8 mouse cellular contexts compared by ENCODE assay signal in the genomic region with DNA sequence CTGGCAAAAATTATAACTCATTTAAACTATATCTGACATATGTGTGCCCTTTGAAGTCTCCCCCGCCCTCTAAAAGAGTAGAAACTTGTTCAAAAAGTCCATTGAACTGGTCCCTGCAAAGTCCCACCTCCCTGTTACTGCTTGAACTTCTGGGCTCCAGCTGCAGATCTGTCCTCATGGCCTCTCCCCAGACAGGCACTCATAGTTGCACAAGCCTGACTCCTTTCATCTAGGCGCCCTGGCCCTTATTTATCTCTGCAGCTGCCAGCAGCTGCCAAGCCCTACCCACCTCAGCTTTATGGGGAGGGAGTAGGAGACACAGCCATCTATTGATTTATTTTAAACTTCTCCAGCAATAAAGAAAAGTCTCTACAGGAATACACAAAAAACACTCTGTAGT.
DNase-seq lines count a peak whose midpoint lies in the region; ATAC-seq and TF ChIP-seq lines count a peak whose summit lies in the region.

No protein-coding gene starts in this region.

- DNase-seq in 3T3-L1 (ENCODE audit: low read depth, low spot score), result peak; percentile 43
- peak; percentile 80 for DNase-seq in adrenal gland, postnatal 14 days
- DNase-seq in heart, postnatal 4 days, result peak; percentile 44
- DNase-seq in lung, postnatal 0 days (ENCODE audit: low spot score), result peak; percentile 68
- DNase-seq in forebrain, postnatal 0 days, result no peak
- DNase-seq in ovary, postnatal 14 days (ENCODE audit: low spot score), result no peak
- DNase-seq in spleen, postnatal 4 days (ENCODE audit: low spot score in 2 of 2), result no peak

- no peak overlapping the region for H3K4me2 ChIP-seq in lung, postnatal 0 days (replicated peaks; ENCODE audit: low read depth, low read length)
- no peak overlapping the region for H3K4me2 ChIP-seq in forebrain, postnatal 0 days (ENCODE audit: low read depth)
- H3K4me2 ChIP-seq in hindbrain, embryonic 12.5 days (replicated peaks), result no peak overlapping the region

- peaks cover 26% of the 10 kb centered on the region for H3K36me3 ChIP-seq in lung, postnatal 0 days (ENCODE audit: insufficient read depth, low read length)
- no peaks in the 10 kb centered on the region for H3K36me3 ChIP-seq in forebrain, postnatal 0 days (ENCODE audit: insufficient read depth)
- H3K36me3 ChIP-seq in hindbrain, embryonic 12.5 days, result peaks cover 14% of the 10 kb centered on the region; the same call in 1 of the 2 replicates

- H3K4me1 ChIP-seq in lung, postnatal 0 days (ENCODE audit: insufficient read depth, low read depth, low read length), result peaks cover 13% of the 10 kb centered on the region; the same call in 1 of the 2 replicates
- no peaks in the 10 kb centered on the region for H3K4me1 ChIP-seq in forebrain, postnatal 0 days (ENCODE audit: insufficient read depth)
- peaks cover 3% of the 10 kb centered on the region; the same call in 1 of the 2 replicates for H3K4me1 ChIP-seq in hindbrain, embryonic 12.5 days

- H3K27ac ChIP-seq in lung, postnatal 0 days (ENCODE audit: low read length), result peak overlapping the region; percentile 80
- no peak overlapping the region for H3K27ac ChIP-seq in forebrain, postnatal 0 days (ENCODE audit: low read depth, low read length)
- H3K27ac ChIP-seq in hindbrain, embryonic 12.5 days, result no peak overlapping the region

- H3K9ac ChIP-seq in lung, postnatal 0 days (replicated peaks; ENCODE audit: low read depth), result no peak overlapping the region
- H3K9ac ChIP-seq in forebrain, postnatal 0 days, result no peak overlapping the region
- H3K9ac ChIP-seq in hindbrain, embryonic 12.5 days, result no peak overlapping the region

- H3K9me3 ChIP-seq in lung, postnatal 0 days (ENCODE audit: low read length), result no peaks in the 10 kb centered on the region
- no peaks in the 10 kb centered on the region for H3K9me3 ChIP-seq in forebrain, postnatal 0 days (ENCODE audit: low read length)
- H3K9me3 ChIP-seq in hindbrain, embryonic 12.5 days (replicated peaks), result no peaks in the 10 kb centered on the region

- TF ChIP-seq CTCF in lung, postnatal 0 days (IDR thresholded peaks at IDR 0.05), result no peak
- TF ChIP-seq CTCF in forebrain, postnatal 0 days (IDR thresholded peaks at IDR 0.05; ENCODE audit: low read depth), result no peak

- no peak overlapping the region for H3K4me3 ChIP-seq in lung, postnatal 0 days (ENCODE audit: low read depth, low read length)
- H3K4me3 ChIP-seq in forebrain, postnatal 0 days (ENCODE audit: low read depth, low read length), result no peak overlapping the region
- H3K4me3 ChIP-seq in hindbrain, embryonic 12.5 days, result no peak overlapping the region

- H3K27me3 ChIP-seq in lung, postnatal 0 days (replicated peaks; ENCODE audit: insufficient read depth, low read length), result no peaks in the 10 kb centered on the region
- no peaks in the 10 kb centered on the region for H3K27me3 ChIP-seq in forebrain, postnatal 0 days (ENCODE audit: insufficient read depth, low read length)
- no peaks in the 10 kb centered on the region for H3K27me3 ChIP-seq in hindbrain, embryonic 12.5 days

- TF ChIP-seq EP300 in lung, postnatal 0 days (IDR thresholded peaks at IDR 0.05), result 0 out of 2 replicates have a peak, but pooled peaks have one; percentile 23

- WGBS in lung, postnatal 0 days, result 32% methylated on average over 2 of the region's 2 CpGs
- 77% methylated on average over 2 of the region's 2 CpGs for whole genome bisulfite sequencing in forebrain, postnatal 0 days
- 88% methylated on average over 2 of the region's 2 CpGs for WGBS in hindbrain, embryonic 12.5 days

- peak; percentile 79 for ATAC-seq in lung, postnatal 0 days
- ATAC-seq in forebrain, postnatal 0 days, result no peak
- no peak for ATAC-seq in hindbrain, embryonic 12.5 days (ENCODE audit: low FRiP score)

Comparison
In these comparisons a context has a peak if more than half of its experiments do, and no peak if none do; other contexts are left out.
1. DNase-seq: peak in 3T3-L1 (single experiment), adrenal gland, postnatal 14 days (single experiment), heart, postnatal 4 days (single experiment) and lung, postnatal 0 days (single experiment); none in forebrain, postnatal 0 days (single experiment), ovary, postnatal 14 days (single experiment) and spleen, postnatal 4 days (0 of 2).